Mouse (Mus musculus): ENCODE data around the gene Vmn2r88.
"Not testable (repeated sequence)": the region's sequence is repeated elsewhere in the genome, so short reads cannot be mapped to it uniquely, and the experiment has no call there.

Gene Vmn2r88

GRCm38 (mm10) chr14:51410520-51410919, at the start of gene Vmn2r88:
Gene Vmn2r88 (plus strand): TSS chr14:51410820.
- in situ Hi-C loops (cut with MboI, MseI): no loop called here

DNA sequence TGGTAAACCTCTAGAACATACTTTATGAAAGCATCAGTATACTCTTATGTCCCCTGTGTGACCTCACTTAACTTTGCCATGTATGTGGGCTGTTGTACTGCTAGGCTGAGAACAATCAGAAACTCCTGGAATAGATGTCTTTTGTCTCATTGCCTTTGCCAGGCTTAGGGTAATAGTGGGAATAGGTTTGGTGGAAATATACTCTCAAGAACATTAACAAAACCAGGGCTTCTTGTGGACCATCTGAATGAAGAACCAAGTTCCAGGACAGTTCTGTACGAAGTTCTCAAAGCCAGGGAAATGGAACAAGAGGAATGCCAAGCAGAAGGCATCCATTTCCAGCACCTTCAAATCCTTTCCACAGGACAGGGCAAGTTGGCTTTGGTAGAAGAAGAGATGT, 49.2 kb upstream of the Vmn2r88 start, which contains the start of gene Gm7247:
Gm7247 (plus strand) TSS at position 301 of the 400 bp plus-strand sequence.
- in situ Hi-C loops (cut with MboI, MseI): no loop called here

DNA sequence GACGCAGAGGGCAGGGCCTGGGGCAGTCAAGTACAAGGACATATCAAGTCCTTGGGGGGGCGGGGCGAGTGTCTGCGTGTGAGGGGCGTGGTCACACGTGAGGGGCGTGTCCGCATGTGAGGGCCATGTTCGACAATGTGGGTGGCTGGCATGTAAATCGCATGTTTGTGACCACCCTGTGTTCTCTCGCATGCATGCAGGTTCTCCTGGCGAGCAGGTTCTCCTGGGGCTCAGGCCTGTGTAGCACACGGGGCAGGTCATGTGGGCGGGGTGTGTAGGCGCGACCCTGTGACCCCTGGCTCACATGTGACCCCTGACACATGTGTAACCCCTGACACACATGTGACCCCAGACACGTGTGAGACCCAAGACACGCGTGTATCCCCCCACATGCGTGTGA, 27.8 kb upstream of the Vmn2r88 start:
- in situ Hi-C loops (cut with MboI, MseI): loop anchor here (5.0 kb wide), 1 partner anchor 49 kb away; no protein-coding TSS in a partner anchor

DNA sequence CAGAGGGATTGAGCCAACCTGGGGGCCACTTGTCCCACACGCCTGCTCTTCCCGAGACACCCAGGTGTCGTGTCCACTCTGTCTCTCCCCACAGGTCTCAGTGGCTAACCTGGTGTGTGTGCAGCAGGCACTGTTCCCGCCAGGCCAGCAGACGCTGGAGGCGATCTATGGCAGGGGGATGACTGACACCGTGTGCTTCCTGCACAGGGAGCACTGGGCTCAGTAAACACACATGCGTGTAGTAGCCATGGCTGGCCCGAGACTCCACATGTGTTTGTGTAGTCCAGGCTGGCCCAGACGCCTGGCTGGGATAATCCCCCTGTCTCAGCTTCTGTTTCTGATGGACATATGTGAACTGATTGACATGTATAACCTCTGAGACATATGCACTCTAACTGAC, 26.3 kb upstream of the Vmn2r88 start:
- in situ Hi-C loops (cut with MboI, MseI): loop anchor here (5.0 kb wide), 1 partner anchor 48 kb away; no protein-coding TSS in a partner anchor

DNA sequence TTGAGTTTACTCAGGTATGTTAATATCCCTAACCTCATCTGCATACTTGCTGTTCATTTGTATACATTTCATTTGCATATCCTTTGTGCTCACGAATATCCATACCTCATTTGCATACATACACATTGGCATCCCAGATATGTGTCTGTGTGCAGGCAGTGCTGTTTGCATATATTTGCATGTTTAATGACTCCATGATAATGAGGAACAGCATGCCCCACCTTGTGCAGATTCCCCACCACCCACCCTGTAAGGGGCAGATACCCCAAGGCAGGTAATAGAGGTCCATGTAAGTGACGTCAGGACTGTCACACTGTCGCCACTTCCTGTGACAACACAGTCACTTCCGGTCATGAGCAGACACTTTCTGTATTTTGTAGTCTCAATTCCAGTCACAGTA, 24.9 kb upstream of the Vmn2r88 start:
- in situ Hi-C loops (cut with MboI, MseI): no loop called here

DNA sequence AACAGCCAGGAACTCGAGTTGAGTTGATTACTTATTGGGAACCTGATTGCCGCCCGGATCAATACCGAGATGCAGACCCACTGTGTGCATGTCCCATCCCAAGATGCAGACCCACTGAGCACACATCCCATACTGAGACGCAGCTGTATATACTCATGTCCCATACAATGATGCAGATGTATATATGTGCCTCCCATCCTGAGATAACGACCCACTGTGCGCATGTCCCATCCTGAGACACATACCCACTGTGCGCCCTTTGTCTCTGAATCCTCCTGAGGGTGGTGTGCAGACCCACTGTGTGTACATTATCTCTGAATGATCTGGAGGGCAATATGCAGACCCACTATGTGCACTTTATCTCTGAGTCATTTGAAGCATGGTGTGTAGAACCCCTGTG, 22.9 kb upstream of the Vmn2r88 start:
- in situ Hi-C loops (cut with MboI, MseI): no loop called here

GRCm38 (mm10) chr14:51388222-51388621, 22.4 kb upstream of the Vmn2r88 start:
- in situ Hi-C loops (cut with MboI, MseI): no loop called here

DNA sequence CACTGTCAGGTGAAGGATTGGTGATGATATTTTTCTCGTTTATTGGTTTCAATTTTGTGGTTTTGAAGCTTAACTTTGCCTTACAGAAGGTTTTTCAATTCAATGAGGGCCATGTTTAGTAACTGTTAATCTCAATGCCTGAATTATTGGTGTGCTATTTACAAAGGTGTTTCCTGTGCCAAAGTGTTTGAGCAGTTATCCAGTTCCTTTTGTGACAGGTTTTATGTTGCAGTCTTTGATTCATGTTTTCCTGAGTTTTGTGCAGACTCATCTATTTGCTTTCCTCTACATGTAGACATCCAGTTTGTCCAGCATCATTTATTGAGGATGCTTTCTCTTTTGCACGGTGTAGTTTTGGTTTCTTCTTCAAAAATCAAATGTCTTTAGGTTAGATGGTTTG, 13.3 kb downstream of the Vmn2r88 start:
- in situ Hi-C loops (cut with MboI, MseI): no loop called here

DNA sequence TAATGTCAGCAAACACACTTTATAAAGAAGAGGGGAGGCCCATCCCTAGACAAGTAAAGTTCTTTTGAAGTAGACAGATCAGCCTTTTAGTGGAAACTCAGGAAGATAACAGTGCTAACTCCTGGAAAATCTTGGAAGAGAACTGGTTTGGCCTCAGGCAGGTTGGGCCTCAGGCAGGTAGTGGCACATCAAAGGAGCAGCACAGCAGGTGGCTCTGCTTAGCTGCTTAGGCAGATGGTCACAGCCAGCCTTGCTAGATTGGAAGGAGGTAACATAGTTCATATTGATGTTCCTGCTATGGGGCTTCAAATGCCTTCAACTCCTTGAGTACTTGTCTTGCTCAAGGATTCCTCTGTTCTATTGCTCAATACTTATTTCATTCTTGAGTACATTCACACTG, 19.5 kb downstream of the Vmn2r88 start:
- in situ Hi-C loops (cut with MboI, MseI): loop anchor here (5.0 kb wide), 1 partner anchor 48 kb away; no protein-coding TSS in a partner anchor

GRCm38 (mm10) chr14:51434546-51434945, 23.9 kb downstream of the Vmn2r88 start:
- in situ Hi-C loops (cut with MboI, MseI): loop anchor here (5.0 kb wide), 1 partner anchor 52 kb away; no protein-coding TSS in a partner anchor

GRCm38 (mm10) chr14:51435020-51435419, 24.4 kb downstream of the Vmn2r88 start:
- in situ Hi-C loops (cut with MboI, MseI): no loop called here

DNA sequence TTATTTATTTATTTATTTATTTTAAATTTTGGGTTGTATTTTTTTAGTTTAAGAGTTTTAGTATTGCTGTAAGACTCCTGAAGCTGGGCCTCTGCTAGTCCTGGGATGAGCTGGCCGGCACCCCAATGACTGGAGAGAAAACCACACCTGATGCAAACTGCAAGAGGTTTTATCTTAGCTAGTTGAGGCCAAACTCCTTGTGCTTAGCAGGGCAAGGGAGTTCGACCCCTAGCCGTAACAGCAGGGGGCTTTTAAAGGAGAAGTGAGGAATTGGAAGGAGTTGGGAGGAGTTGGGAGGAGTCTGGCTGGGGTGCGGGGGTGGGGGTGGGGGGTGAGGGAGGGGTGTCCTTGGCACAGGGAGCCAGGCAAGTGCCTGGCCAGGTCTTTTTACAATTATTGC, 28.3 kb downstream of the Vmn2r88 start:
- in situ Hi-C loops (cut with MboI, MseI): no loop called here

GRCm38 (mm10) chr14:51451557-51451956, 40.9 kb downstream of the Vmn2r88 start, which contains the start of gene Vmn2r89:
Gene Vmn2r89 (plus strand): TSS chr14:51451857.
- in situ Hi-C loops (cut with MboI, MseI): not testable (repeated sequence)
